Mouse (Mus musculus) MEL (cell line): ENCODE measurements around the gene 0610010K14Rik. TPM values are rescaled to one million over a fixed set of nuclear protein-coding genes. Genes with fewer than 3 reads are reported as not detected.

ENCODE experiments used
- DNase-seq: peaks from one replicate; pipeline ENCODE4 v3.0.0; 2011; ENCODE audit warnings: low read depth, low spot score
- H3K27ac ChIP-seq: 2 replicates; pipeline ENCODE4 v1.5.1; 2012; ENCODE audit warnings: low read depth, mild to moderate bottlenecking, control low read depth, low read length, moderate library complexity; ENCODE audit not compliant: control insufficient read depth
- H3K27me3 ChIP-seq, 2 experiments: fragments of 150-350 bp in 1 of 2; sonication (generic) in 1 of 2; 2 replicates each; pipeline ENCODE4 v1.6.1; 2012; ENCODE audit warnings: low read length in 2 of 2, mild to moderate bottlenecking in 2 of 2, improper control_type of control experiment in 1 of 2, moderate library complexity in 1 of 2; ENCODE audit not compliant: insufficient read depth in 2 of 2, control insufficient read depth in 1 of 2
- H3K36me3 ChIP-seq, 2 experiments: 2 replicates each; pipeline ENCODE4 v1.6.1; 2012 to 2014; ENCODE audit warnings: low read length in 2 of 2, improper control_type of control experiment in 1 of 2, inconsistent platforms in 1 of 2, mild to moderate bottlenecking in 1 of 2; ENCODE audit not compliant: insufficient read depth in 2 of 2, control insufficient read depth in 1 of 2
- H3K4me1 ChIP-seq, 2 experiments: fragments of 150-350 bp in 1 of 2; sonication (generic) in 1 of 2; 2 replicates each; pipeline ENCODE4 v1.6.1; 2012; ENCODE audit warnings: low read length in 2 of 2, improper control_type of control experiment in 1 of 2, mild to moderate bottlenecking in 1 of 2; ENCODE audit not compliant: insufficient read depth in 2 of 2, control insufficient read depth in 1 of 2
- H3K4me3 ChIP-seq, 2 experiments: fragments of 150-350 bp in 1 of 2; sonication (generic) in 1 of 2; 2 replicates each; pipeline ENCODE4 v1.5.1; 2012; ENCODE audit warnings: low read depth in 2 of 2, low read length in 2 of 2, mild to moderate bottlenecking in 2 of 2, moderate library complexity in 2 of 2, control low read depth in 1 of 2, improper control_type of control experiment in 1 of 2; ENCODE audit not compliant: control insufficient read depth in 1 of 2, insufficient read depth in 1 of 2
- H3K79me2 ChIP-seq: 2 replicates; pipeline ENCODE4 v1.6.1; 2012; ENCODE audit warnings: mild to moderate bottlenecking, low read length, moderate library complexity; ENCODE audit not compliant: control insufficient read depth, poor library complexity, insufficient read depth
- H3K9ac ChIP-seq: 2 replicates; pipeline ENCODE4 v1.6.1; 2012; ENCODE audit warnings: low read depth, mild to moderate bottlenecking, control low read depth, low read length, moderate library complexity; ENCODE audit not compliant: control insufficient read depth, poor library complexity, severe bottlenecking
- H3K9me3 ChIP-seq: fragments of 150-350 bp; sonication (generic); replicated peaks from 2 replicates; pipeline ENCODE4 v1.6.1; 2012; ENCODE audit warnings: mild to moderate bottlenecking, low read length, improper control_type of control experiment, moderate library complexity; ENCODE audit not compliant: insufficient read depth
- BHLHE40 ChIP-seq: IDR thresholded peaks from 2 replicates; pipeline ENCODE4 v1.6.1; 2012; ENCODE audit warnings: low read depth, mild to moderate bottlenecking, inconsistent platforms, low read length, improper control_type of control experiment, borderline replicate concordance
- CHD2 ChIP-seq: IDR thresholded peaks from 2 replicates; pipeline ENCODE4 v1.6.1; 2011; ENCODE audit warnings: low read length, improper control_type of control experiment
- CTCF ChIP-seq, 3 experiments: IDR thresholded peaks in 2 of 3; conservative IDR thresholded peaks in 1 of 3; 2 replicates each; pipeline ENCODE4 v1.5.1; 2011 to 2012; ENCODE audit warnings: low read length in 3 of 3, low read depth in 2 of 3, mild to moderate bottlenecking in 2 of 3, improper control_type of control experiment in 1 of 3, inconsistent platforms in 1 of 3, mixed read lengths in 1 of 3, moderate library complexity in 1 of 3; ENCODE audit not compliant: control insufficient read depth in 1 of 3, insufficient read depth in 1 of 3, poor library complexity in 1 of 3, severe bottlenecking in 1 of 3
- ELF1 ChIP-seq: IDR thresholded peaks from 2 replicates; pipeline ENCODE4 v1.6.1; 2014; ENCODE audit warnings: low read depth, mild to moderate bottlenecking, inconsistent platforms, low read length, improper control_type of control experiment, moderate library complexity
- ETS1 ChIP-seq: IDR thresholded peaks from 2 replicates; pipeline ENCODE4 v1.6.1; 2012; ENCODE audit warnings: low read depth, mild to moderate bottlenecking, inconsistent platforms, low read length, improper control_type of control experiment, moderate library complexity
- HCFC1 ChIP-seq: IDR thresholded peaks from 2 replicates; pipeline ENCODE4 v1.6.1; 2012; ENCODE audit warnings: low read depth, mild to moderate bottlenecking, inconsistent platforms, low read length, improper control_type of control experiment, moderate library complexity
- JUND ChIP-seq: IDR thresholded peaks from 2 replicates; pipeline ENCODE4 v1.6.1; 2011; ENCODE audit warnings: low read depth, mild to moderate bottlenecking, improper control_type of control experiment, low read length
- MAX ChIP-seq: IDR thresholded peaks from 2 replicates; pipeline ENCODE4 v1.6.1; 2011; ENCODE audit warnings: low read length, improper control_type of control experiment
- MAZ ChIP-seq: IDR thresholded peaks from 2 replicates; pipeline ENCODE4 v1.6.1; 2012; ENCODE audit warnings: low read depth, mild to moderate bottlenecking, inconsistent platforms, low read length, improper control_type of control experiment
- MXI1 ChIP-seq: IDR thresholded peaks from 2 replicates; pipeline ENCODE4 v1.6.1; 2011; ENCODE audit warnings: mild to moderate bottlenecking, low read depth, low read length, improper control_type of control experiment
- MYB ChIP-seq: IDR thresholded peaks from 2 replicates; pipeline ENCODE4 v1.6.1; 2011; ENCODE audit warnings: mild to moderate bottlenecking, low read depth, low read length, improper control_type of control experiment
- MYC ChIP-seq: IDR thresholded peaks from 2 replicates; pipeline ENCODE4 v1.6.1; 2011; ENCODE audit warnings: low read depth, mild to moderate bottlenecking, low read length, improper control_type of control experiment, moderate library complexity
- NELFE ChIP-seq: IDR thresholded peaks from 2 replicates; pipeline ENCODE4 v1.6.1; 2011; ENCODE audit warnings: low read depth, low read length, improper control_type of control experiment
- NRF1 ChIP-seq: IDR thresholded peaks from 2 replicates; pipeline ENCODE4 v1.6.1; 2014; ENCODE audit warnings: low read depth, mild to moderate bottlenecking, inconsistent platforms, low read length, improper control_type of control experiment, moderate library complexity; ENCODE audit not compliant: poor library complexity, insufficient read depth, severe bottlenecking
- POLR2A ChIP-seq, 2 experiments: IDR thresholded peaks; 2 replicates each; pipeline ENCODE4 v1.6.1; 2011 to 2012; ENCODE audit warnings: low read length in 2 of 2, mild to moderate bottlenecking in 2 of 2, control low read depth in 1 of 2, improper control_type of control experiment in 1 of 2, low read depth in 1 of 2, moderate library complexity in 1 of 2; ENCODE audit not compliant: control insufficient read depth in 1 of 2, insufficient read depth in 1 of 2, poor library complexity in 1 of 2
- POLR2AphosphoS2 ChIP-seq: IDR thresholded peaks from 2 replicates; pipeline ENCODE4 v1.6.1; 2011; ENCODE audit warnings: low read length, improper control_type of control experiment
- POLR2AphosphoS5 ChIP-seq: IDR thresholded peaks from 2 replicates; pipeline ENCODE4 v1.6.1; 2012; ENCODE audit warnings: low read depth, borderline replicate concordance, mild to moderate bottlenecking, inconsistent platforms, low read length, moderate library complexity, mixed read lengths
- TAL1 ChIP-seq: IDR thresholded peaks from 2 replicates; pipeline ENCODE4 v1.6.1; 2012; ENCODE audit warnings: mild to moderate bottlenecking, inconsistent platforms, low read length, moderate library complexity, mixed read lengths
- TCF12 ChIP-seq: IDR thresholded peaks from 2 replicates; pipeline ENCODE4 v1.6.1; 2014; ENCODE audit warnings: low read depth, mild to moderate bottlenecking, inconsistent platforms, low read length, improper control_type of control experiment, moderate library complexity
- UBTF ChIP-seq: IDR thresholded peaks from 2 replicates; pipeline ENCODE4 v1.6.1; 2012; ENCODE audit warnings: low read depth, mild to moderate bottlenecking, inconsistent platforms, low read length, improper control_type of control experiment, moderate library complexity, borderline replicate concordance; ENCODE audit not compliant: insufficient read depth
- USF1 ChIP-seq: IDR thresholded peaks from 2 replicates; pipeline ENCODE4 v1.6.1; 2014; ENCODE audit warnings: low read depth, mild to moderate bottlenecking, inconsistent platforms, low read length, improper control_type of control experiment, moderate library complexity
- ZKSCAN1 ChIP-seq: IDR thresholded peaks from 2 replicates; pipeline ENCODE4 v1.6.1; 2012; ENCODE audit warnings: low read depth, mild to moderate bottlenecking, inconsistent platforms, low read length, improper control_type of control experiment, moderate library complexity
- ZNF384 ChIP-seq: IDR thresholded peaks from 2 replicates; pipeline ENCODE4 v1.6.1; 2012; ENCODE audit warnings: low read depth, mild to moderate bottlenecking, inconsistent platforms, low read length, improper control_type of control experiment
- polyA plus RNA-seq, 2 experiments: library from polyadenylated mRNA; stranded (reverse) in 1 of 2; unstranded in 1 of 2; fragments of >175 nt in 1 of 2; fragments of >200 nt in 1 of 2; gene quantifications; 2 replicates each; pipeline versions ENCODE4 v1.2.1 to v1.2.4; 2012; ENCODE audit warnings: low replicate concordance in 2 of 2, low read depth in 1 of 2; ENCODE audit not compliant: insufficient read length in 2 of 2, insufficient read depth in 1 of 2, missing spikeins in 1 of 2
- total RNA-seq: library from RNA; depleted of rRNA; stranded (reverse); fragments of 300-350 nt; gene quantifications from 2 replicates; pipeline ENCODE4 v1.2.3, GENCODE M21; 2012

0610010K14Rik gene
- total and polyA plus RNA-seq, 3 experiments = 60.4 to 189 TPM; not detected in 1

GRCm38 (mm10) chr11:70238591-70239440, 1.1 kb upstream of the 0610010K14Rik start:
- Histone ChIP-seq H3K4me1 (peaks cover 0 to 7% of the 10 kb centered on the region in 2 experiments; a peak in 3 of 4 replicates), H3K27me3 (peaks cover 0 to 2% of the 10 kb centered on the region in 2 experiments; a peak in 1 of 4 replicates), H3K27ac (peak overlapping the region; percentile 93), H3K79me2 (peaks cover 17% of the 10 kb centered on the region), H3K4me3 (peak overlapping the region; percentile 87 to 92), H3K36me3 (peaks cover 0 to 6% of the 10 kb centered on the region in 2 experiments; a peak in 1 of 4 replicates), H3K9ac (peak overlapping the region; percentile 82), H3K9me3 (no peaks in the 10 kb centered on the region)
- peak; percentile 16 for TF ChIP-seq MXI1
- TF ChIP-seq NELFE = no peak
- no peak for TF ChIP-seq JUND
- TF ChIP-seq ETS1 = no peak
- TF ChIP-seq UBTF = no peak
- no peak for TF ChIP-seq MYB
- TF ChIP-seq CTCF (IDR thresholded peaks at IDR 0.05 in 2 of 3, conservative IDR thresholded peaks at IDR 0.05 in 1 of 3; ENCODE audit: control insufficient read depth in 1 of 3, insufficient read depth in 1 of 3, low read depth in 2 of 3, low read length in 3 of 3, poor library complexity in 1 of 3, severe bottlenecking in 1 of 3) = no peak
- TF ChIP-seq USF1 = no peak
- 0 out of 2 replicates have a peak, but pooled peaks have one; percentile 31 for TF ChIP-seq HCFC1
- 0 out of 2 replicates have a peak, but pooled peaks have one; percentile 19 for TF ChIP-seq TCF12
- TF ChIP-seq BHLHE40 = 0 out of 2 replicates have a peak, but pooled peaks have one; percentile 24
- TF ChIP-seq ELF1 = 0 out of 2 replicates have a peak, but pooled peaks have one; percentile 16
- TF ChIP-seq MYC = peak; percentile 37; the same call in 1 of the 2 replicates
- TF ChIP-seq MAX = peak; percentile 49
- TF ChIP-seq MAZ = no peak
- peak; percentile 73 for DNase-seq

- Histone ChIP-seq H3K36me3 (peaks cover 0 to 6% of the 10 kb centered on the region in 2 experiments; a peak in 1 of 4 replicates), H3K4me1 (peaks cover 0 to 7% of the 10 kb centered on the region in 2 experiments; a peak in 3 of 4 replicates), H3K79me2 (peaks cover 17% of the 10 kb centered on the region), H3K27me3 (no peaks in the 10 kb centered on the region), H3K9me3 (no peaks in the 10 kb centered on the region), H3K4me3 (peak overlapping the region; percentile 70 to 92), H3K9ac (peak overlapping the region; percentile 87), H3K27ac (no peak overlapping the region)
- TF ChIP-seq ETS1 (peak; percentile 28; the same call in 1 of the 2 replicates), POLR2A (IDR thresholded peaks at IDR 0.05; ENCODE audit: control insufficient read depth in 1 of 2, insufficient read depth in 1 of 2, low read depth in 1 of 2, low read length in 2 of 2, poor library complexity in 1 of 2) (no peak), CTCF (IDR thresholded peaks at IDR 0.05 in 2 of 3, conservative IDR thresholded peaks at IDR 0.05 in 1 of 3; ENCODE audit: control insufficient read depth in 1 of 3, insufficient read depth in 1 of 3, low read depth in 2 of 3, low read length in 3 of 3, poor library complexity in 1 of 3, severe bottlenecking in 1 of 3) (no peak), POLR2AphosphoS2 (no peak), ELF1 (no peak), NRF1 (no peak), ZNF384 (no peak), MXI1 (peak; percentile 5; the same call in 1 of the 2 replicates), MYB (no peak), POLR2AphosphoS5 (no peak), MAZ (no peak), TAL1 (no peak), ZKSCAN1 (no peak), CHD2 (no peak)
- no peak for DNase-seq
These were observed 997 bp downstream of the 0610010K14Rik start for GRCm38 (mm10) chr11:70236717-70237116.
